Mouse (Mus musculus): ENCODE measurements around the gene Gnb2.

GRCm38 (mm10) chr5:137553411-137553837 lies 20.1 kb upstream of the Gnb2 start, which contains the start of gene Actl6b:
- no peak for TF ChIP-seq CTCF (IDR thresholded peaks at IDR 0.05; ENCODE audit: insufficient read depth, low read length)
- TF ChIP-seq POLR2A (IDR thresholded peaks at IDR 0.05; ENCODE audit: borderline replicate concordance, extremely low read depth, low read depth, low read length) = no peak

Data from lung, adult 2 months (tissue).